Mouse (Mus musculus) right cerebral cortex, postnatal 14 days (tissue): ENCODE data around the gene Kcnj15.

Source experiments
- DNase-seq: peaks from one replicate; pipeline ENCODE4 v3.0.0; 2022

Gene Kcnj15

DNA sequence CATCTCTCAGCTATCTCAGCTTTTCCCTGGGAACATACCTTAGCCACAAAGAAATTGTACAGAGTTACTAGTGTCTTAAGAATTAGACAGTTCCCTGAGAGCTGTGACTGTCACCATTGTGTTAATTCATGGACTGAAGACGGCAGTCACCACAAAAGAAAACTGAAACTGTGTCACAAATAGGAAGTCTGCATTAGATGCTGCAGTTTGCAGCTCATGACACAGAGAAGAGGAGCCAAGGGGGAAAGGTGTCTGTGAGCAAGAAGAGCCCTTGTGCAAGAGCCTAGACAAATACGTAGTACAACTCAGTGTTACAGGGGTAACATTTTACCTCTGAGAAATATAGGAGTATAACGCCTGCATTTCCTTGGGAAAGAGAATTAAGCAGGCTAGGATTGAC, 40.3 kb downstream of the Kcnj15 start:
- DNase-seq = no peak

DNA sequence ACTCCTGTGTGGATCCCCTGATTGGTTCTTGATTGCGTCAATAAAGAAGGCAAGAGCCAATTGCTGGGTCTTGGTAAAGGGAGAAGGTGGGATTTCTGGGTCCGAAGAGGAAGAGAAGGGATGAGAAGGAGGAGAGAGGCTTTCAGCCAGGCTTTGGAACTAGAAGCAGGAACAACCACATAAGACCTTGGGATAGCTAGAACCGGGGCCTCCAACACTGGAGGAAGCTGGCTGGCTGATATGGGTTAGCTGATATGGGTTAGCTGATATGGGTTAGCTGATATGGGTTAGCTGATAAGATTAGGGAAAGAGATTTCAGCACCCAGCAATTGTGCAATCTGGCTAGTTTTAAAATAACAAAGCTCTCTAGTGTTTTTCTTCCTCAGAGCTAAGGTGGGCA, 44.3 kb downstream of the Kcnj15 start:
- DNase-seq = no peak

- DNase-seq = no peak
Measured at GRCm38 (mm10) chr16:95303676-95304075, 46.3 kb downstream of the Kcnj15 start.

DNA sequence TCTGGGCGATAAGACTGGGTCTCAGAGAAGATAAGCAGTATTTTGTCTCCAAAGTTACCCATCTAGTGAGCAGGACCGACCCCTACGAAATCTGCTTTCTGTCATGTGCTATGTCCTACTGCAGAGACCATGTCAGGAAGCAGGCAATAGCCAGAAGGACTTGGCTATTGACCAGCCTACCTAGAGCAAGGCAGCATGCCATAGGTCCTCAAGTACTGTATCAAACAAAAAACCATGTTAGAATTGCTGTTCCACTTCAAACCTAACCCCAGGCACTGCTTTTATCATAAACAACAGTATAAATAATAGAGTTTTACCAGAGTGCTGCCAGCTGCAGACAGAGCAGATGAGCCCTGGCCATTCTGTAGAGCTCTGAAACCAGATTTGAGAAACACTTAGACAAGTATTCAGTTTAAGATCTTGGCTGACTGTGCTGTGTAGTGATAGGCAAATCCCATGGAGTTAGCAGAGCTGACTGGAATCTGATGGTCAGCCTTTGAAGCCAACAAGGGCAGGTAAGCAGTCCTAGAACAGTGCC, 50.5 kb downstream of the Kcnj15 start:
- no peak for DNase-seq

DNA sequence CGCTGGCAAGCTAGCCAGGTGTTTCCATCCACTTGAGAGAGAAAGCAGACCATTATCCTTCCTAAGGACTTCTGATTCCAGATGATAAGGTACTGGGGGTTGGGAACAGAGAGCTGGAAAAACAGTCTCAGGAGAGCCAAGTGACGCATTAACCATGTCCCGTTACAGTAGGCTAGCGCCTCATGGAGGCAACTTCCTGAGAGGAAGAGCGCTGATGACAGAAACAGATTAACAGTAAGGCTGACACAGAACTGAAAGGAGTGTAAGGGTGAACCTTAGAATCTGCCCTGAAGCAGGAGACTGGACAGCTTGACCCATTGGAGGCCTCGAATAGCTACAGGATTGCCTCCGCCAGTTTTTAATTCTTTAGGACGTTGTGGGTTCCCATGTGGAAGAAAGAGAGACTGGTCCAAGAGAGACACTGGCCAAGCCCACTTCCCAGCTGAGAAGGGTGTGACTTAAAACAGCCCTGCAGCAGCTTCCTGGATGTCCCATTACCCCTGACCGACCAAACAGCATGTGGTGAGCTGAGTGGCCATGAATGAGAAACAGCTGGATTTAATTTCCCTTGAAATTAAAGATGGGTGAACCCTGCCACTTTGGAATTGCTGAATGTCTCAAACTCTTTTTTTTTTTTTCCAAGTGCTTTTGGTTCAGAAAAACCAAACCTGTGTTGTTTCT, 64.7 kb downstream of the Kcnj15 start:
- no peak for DNase-seq

- no peak for DNase-seq
Measured at GRCm38 (mm10) chr16:95332159-95332558, 74.8 kb downstream of the Kcnj15 start.

DNA sequence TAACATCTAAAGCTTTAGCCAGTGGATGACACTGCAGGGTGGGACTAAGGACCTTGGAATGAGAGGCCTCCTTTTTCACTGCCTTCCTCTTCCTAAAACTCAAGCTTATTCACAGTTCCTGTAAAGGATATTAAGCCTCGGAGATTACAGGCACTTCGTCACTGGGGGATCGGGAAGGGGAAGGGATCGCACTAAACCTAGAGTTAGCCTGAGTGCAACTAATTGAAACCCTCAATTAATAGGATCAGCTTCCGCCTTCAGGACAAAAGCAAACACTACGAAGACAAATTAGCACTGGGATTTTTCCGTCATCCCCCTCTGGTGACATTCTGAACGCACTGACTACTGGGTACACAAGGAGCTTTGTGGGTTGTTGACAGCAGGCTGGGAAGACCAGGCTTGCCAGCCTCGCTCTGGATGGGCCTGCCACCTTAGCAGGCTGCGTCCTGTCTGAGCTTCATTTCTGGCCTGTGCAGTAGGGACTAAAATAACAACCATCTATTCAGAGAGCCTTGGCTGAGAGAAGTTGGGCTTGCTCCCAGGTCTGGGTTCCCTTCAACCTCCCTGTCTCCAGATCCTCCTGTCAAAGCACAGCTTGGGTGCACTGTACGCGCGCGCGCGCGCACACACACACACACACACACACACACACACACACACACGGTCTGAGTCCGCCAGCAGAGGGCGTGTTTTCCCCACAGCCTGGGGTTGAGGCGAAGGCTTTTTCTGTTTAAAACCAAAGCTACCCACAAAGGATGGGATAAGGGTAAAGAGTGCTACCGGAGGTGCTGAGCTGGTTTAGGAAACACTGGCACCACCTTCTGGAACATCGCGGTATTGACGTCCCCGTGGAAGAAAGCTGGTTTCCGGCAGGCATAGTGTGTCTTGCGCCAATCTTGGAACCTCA, 83.8 kb downstream of the Kcnj15 start:
- peak; percentile 85 for DNase-seq

DNA sequence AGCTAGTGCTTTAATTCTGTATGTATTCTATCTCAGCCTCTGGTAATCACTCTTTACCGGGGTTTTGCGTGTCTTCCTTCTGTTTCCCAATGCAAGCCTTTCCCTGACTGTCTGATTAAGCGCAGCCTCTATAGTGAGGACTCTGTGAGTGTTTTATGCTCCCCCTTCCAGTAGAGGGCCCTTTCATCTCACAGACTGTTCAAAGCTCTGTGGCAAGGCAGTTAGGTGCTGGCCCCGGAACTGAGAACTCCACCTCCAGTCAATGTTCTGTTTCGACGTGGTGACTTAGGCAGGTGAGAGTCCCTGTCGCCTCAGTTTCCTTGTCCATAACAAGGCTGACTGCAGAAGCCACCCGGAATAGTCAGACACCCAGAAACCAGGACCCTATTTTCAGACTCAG, 84.7 kb downstream of the Kcnj15 start:
- no peak for DNase-seq

DNA sequence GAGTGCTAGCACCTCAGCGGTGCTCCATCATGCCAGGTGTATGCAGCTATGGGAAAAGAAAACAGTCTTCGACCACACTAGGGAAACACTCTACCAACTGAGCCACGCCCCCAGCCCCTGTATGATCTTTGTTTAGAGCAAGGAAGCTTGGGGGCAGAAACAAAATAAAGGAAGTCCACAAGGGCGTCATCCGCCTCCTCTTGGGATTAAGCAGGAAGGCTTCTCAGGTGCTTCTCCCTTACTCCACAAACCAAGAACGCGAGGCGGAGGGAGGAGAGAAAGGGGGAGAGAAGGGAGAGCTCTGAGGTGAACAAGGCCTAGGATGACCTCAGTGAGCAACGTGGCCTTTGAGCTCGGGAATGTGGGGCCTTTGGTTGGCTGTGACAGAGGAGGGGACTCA, 87.6 kb downstream of the Kcnj15 start:
- no peak for DNase-seq

- DNase-seq = peak; percentile 76
Measured at GRCm38 (mm10) chr16:95345882-95346281, 88.5 kb downstream of the Kcnj15 start.

GRCm38 (mm10) chr16:95347202-95347601, 89.8 kb downstream of the Kcnj15 start:
- no peak for DNase-seq

GRCm38 (mm10) chr16:95348555-95348954, 91.2 kb downstream of the Kcnj15 start:
- no peak for DNase-seq

- no peak for DNase-seq
Measured at GRCm38 (mm10) chr16:95349344-95349743, 92.0 kb downstream of the Kcnj15 start.

DNA sequence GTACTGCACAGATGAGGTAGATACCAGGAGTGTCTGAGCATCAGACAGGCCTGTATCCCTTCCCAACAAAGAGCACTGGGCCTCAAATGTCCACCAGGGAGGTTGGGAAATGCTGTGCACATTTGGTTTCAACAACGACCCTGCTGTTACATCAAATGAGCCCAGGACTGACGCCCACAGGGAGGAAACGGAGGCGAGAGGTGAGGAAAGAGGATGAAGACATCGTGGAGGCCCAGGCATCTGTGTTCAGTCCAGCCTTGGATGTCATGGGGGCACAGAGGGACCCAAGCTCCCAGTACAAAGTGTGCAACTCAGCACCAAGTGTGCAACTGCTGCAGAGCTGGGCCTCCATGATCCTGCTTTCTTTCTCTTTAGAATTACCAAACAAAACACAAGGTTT, 92.4 kb downstream of the Kcnj15 start:
- no peak for DNase-seq
